Mouse (Mus musculus) liver, embryonic 14.5 days (tissue): ENCODE results near the gene Icam1. TPM values are rescaled to one million over a fixed set of nuclear protein-coding genes. Genes with fewer than 3 reads are reported as not detected.

Source experiments
- ATAC-seq: fragments of 200-750 bp; cut with Nextera tagmentation; 2 replicates; pipeline ENCODE4 v1.8.0; 2017; ENCODE audit warnings: moderate number of reproducible peaks, mild to moderate bottlenecking, moderate library complexity; ENCODE audit not compliant: insufficient read depth
- DNase-seq, 3 experiments: peaks; one replicate each; pipeline ENCODE4 v3.0.0-alpha.2; 2012 to 2013; ENCODE audit warnings: low read depth in 3 of 3, low spot score in 3 of 3
- H3K27ac ChIP-seq: fragments of 300-500 bp; sonication (generic); 2 replicates; pipeline ENCODE4 v1.5.1; 2014; ENCODE audit warnings: moderate library complexity, mild to moderate bottlenecking, control low read depth, inconsistent platforms
- H3K27me3 ChIP-seq: fragments of 300-500 bp; sonication (generic); 2 replicates; pipeline ENCODE4 v1.6.1; 2014; ENCODE audit warnings: mild to moderate bottlenecking, low read length, moderate library complexity; ENCODE audit not compliant: control insufficient read depth, insufficient read depth
- H3K36me3 ChIP-seq: fragments of 300-500 bp; sonication (generic); replicated peaks from 2 replicates; pipeline ENCODE4 v1.6.1; 2014; ENCODE audit warnings: low read depth; ENCODE audit not compliant: control insufficient read depth, insufficient read depth
- H3K4me1 ChIP-seq, 2 experiments: fragments of 200-500 bp in 1 of 2; fragments of 300-500 bp in 1 of 2; sonication (generic) in 1 of 2; replicated peaks; 2 replicates each; pipeline ENCODE4 v1.6.1; 2012 to 2014; ENCODE audit warnings: antibody characterized with exemption in 1 of 2, inconsistent platforms in 1 of 2, low read length in 1 of 2; ENCODE audit not compliant: control insufficient read depth in 2 of 2, insufficient read depth in 2 of 2
- H3K4me2 ChIP-seq: fragments of 300-500 bp; sonication (generic); 2 replicates; pipeline ENCODE4 v1.6.1; 2014; ENCODE audit warnings: low read depth, mild to moderate bottlenecking, control low read depth, moderate library complexity
- H3K4me3 ChIP-seq, 2 experiments: fragments of 200-500 bp in 1 of 2; fragments of 300-500 bp in 1 of 2; sonication (generic) in 1 of 2; 2 replicates each; pipeline ENCODE4 v1.5.1; 2012 to 2014; ENCODE audit warnings: low read depth in 2 of 2, low read length in 2 of 2, mild to moderate bottlenecking in 2 of 2, control low read depth in 1 of 2, inconsistent platforms in 1 of 2, moderate library complexity in 1 of 2; ENCODE audit not compliant: insufficient read depth in 1 of 2
- H3K9ac ChIP-seq: fragments of 300-500 bp; sonication (generic); replicated peaks from 2 replicates; pipeline ENCODE4 v1.6.1; 2014; ENCODE audit warnings: mild to moderate bottlenecking, control low read depth, moderate library complexity
- H3K9me3 ChIP-seq: fragments of 300-500 bp; sonication (generic); 2 replicates; pipeline ENCODE4 v1.6.1; 2016; ENCODE audit warnings: low read length, mixed read lengths; ENCODE audit not compliant: control insufficient read depth
- CTCF ChIP-seq: IDR thresholded peaks from 2 replicates; pipeline ENCODE4 v1.5.1; 2016; ENCODE audit warnings: antibody characterized with exemption, low read depth, control low read depth
- EP300 ChIP-seq: IDR thresholded peaks from 2 replicates; pipeline ENCODE4 v1.6.1; 2016; ENCODE audit warnings: antibody characterized with exemption, low read depth
- WGBS: fragments of 180-500 bp; shearing (Covaris S2); extraction: QIAGEN DNeasy Blood & Tissue Kit; methylation state at CpG from one replicate; pipeline ENCODE4 v1.1.7; 2014; ENCODE audit not compliant: insufficient replicate concordance; 5-methylcytosine and 5-hydroxymethylcytosine counted together
- polyA plus RNA-seq, 2 experiments: library from polyadenylated mRNA; depleted of rRNA in 1 of 2; stranded (reverse) in 1 of 2; unstranded in 1 of 2; fragments of >200 nt; fragmentation: Nextera tagmentation in 1 of 2; extraction: Ambion mirVana in 1 of 2; gene quantifications; 2 replicates each; pipeline versions ENCODE4 v1.2.1 to v1.2.3; 2012 to 2014

Gene Icam1
- polyA plus RNA-seq, 2 experiments, result 6.9 to 7.9 TPM

DNA sequence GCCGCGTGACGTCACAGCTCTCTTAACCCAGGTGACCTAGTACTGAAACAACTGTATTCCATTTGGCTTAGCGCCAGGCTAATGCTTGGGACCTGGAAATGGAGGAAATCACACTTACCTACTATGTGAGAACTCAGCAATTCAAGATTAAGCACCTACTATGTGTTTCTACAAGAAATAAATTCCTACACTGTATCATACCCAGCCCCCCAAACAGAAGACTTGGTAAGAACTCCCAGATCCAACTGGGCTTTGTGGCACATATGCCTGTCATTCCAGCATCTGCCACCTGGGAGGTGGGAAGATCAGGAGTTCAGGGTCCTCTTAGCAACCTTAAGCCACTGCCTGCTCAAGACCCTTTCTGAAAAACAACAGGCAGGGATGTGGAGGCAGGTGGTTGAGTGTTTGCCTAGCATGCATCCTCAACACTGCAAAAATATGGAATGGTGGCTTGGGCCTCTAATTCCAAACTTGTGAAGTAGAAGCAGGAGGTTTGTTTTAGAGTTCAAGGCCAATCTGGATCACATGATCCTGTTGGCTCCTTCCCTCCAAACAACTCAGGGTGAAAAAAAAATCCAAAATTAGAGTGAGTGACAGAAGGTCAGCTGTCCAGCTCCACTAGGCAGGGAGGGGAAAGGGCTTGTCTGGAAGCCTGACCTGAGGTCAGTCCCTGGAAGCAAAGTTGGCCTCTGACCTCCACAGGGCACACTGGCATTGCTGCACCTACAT is 38.7 kb upstream of the Icam1 start:
- Histone ChIP-seq H3K4me3 (peak overlapping the region; percentile 73 to 77), H3K27ac (no peak overlapping the region), H3K9me3 (no peaks in the 10 kb centered on the region), H3K4me2 (peak overlapping the region; percentile 90), H3K27me3 (no peaks in the 10 kb centered on the region), H3K4me1 (peaks cover 3 to 28% of the 10 kb centered on the region in 2 experiments), H3K9ac (peak overlapping the region; percentile 63; the same call in 1 of the 2 replicates), H3K36me3 (no peaks in the 10 kb centered on the region)
- TF ChIP-seq EP300 (no peak), CTCF (0 out of 2 replicates have a peak, but pooled peaks have one; percentile 14)
- ATAC-seq, result no peak
- WGBS, result 2% methylated on average over 4 of the region's 4 CpGs
- no peak for DNase-seq

DNA sequence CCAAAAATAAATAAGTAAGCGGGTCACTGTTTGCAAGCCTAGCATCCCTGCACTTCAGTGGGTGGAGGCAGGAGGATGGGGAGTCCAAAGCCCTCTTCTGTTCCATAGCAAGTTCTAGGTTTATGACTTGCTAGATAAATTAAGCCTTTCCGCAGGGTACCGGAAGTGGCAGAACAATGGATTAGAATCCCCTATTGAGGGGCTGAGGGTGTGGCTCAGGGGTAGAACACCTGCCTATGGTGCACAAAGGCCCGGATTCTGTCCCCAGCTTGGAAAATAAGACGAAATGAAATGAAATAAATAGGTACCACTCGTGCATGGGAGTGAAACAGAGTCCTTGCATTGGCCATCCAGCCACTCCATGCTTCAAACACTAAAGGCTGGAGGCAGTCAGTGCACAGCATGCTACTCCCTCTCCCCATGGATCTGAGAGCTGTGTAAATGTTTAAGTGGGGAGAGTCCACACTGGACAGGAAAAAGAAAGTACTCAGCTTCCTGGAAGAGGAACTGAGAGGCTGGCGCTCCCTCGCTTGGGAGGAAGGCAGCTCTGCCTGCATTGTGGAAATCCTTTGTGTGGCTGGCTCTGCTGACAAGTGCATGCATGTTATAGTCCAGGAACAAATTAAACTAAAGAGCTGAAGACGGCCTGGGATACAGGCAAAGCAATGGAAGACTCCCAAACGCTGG is 37.2 kb upstream of the Icam1 start:
- WGBS, result 54% methylated on average over 10 of the region's 10 CpGs
- Histone ChIP-seq H3K27me3 (no peaks in the 10 kb centered on the region), H3K9me3 (no peaks in the 10 kb centered on the region), H3K36me3 (no peaks in the 10 kb centered on the region), H3K4me3 (no peak overlapping the region), H3K4me2 (no peak overlapping the region), H3K27ac (no peak overlapping the region), H3K9ac (no peak overlapping the region), H3K4me1 (peaks cover 3 to 29% of the 10 kb centered on the region in 2 experiments)
- no peak for DNase-seq
- no peak for TF ChIP-seq CTCF
- TF ChIP-seq EP300, result no peak
- ATAC-seq, result no peak

DNA sequence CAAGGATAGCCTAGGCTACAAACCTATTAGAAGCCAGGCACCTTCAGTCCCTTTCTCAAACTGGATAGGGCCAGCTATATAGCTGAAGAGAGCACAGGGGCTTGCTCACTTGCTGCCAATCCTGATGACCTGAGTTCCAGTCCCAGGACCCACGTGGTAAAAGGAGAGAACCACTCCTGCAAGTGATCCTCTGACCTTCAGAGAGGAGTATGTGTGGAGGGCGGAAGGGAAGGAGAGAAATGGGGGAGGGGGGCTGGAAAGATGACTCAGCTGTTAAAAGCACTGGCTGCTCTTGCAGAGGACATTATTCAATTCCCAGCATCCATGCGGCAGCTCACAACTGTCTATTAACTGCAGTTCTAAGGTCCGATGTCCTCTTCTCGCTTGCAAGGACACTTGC is 36.6 kb upstream of the Icam1 start:
- ATAC-seq, result no peak
- Histone ChIP-seq H3K9ac (no peak overlapping the region), H3K4me1 (peaks cover 3 to 26% of the 10 kb centered on the region in 2 experiments), H3K27ac (no peak overlapping the region), H3K9me3 (no peaks in the 10 kb centered on the region), H3K27me3 (no peaks in the 10 kb centered on the region), H3K4me2 (no peak overlapping the region), H3K4me3 (no peak overlapping the region), H3K36me3 (no peaks in the 10 kb centered on the region)
- no peak for TF ChIP-seq EP300
- TF ChIP-seq CTCF, result no peak
- DNase-seq, result no peak
- 57% methylated on average over 5 of the region's 5 CpGs for WGBS

DNA sequence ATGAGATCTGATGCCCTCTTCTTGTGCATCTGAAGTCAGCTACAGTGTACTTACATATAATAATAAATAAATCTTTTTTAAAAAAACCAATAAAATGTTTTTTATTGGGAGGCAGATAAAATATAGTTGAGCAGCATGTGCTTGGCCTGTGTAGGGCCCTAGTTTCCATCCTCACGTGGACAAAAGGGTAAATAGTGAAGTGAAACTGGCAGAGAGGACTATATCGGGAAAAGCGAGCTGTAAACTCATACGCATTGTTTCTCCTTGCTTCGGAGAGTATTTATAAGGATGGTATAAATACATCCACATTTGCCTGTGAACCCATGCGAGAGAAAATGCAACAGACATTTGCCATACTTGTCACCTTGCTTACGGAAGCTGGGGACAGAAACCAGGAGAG is 36.0 kb upstream of the Icam1 start:
- Histone ChIP-seq H3K9me3 (no peaks in the 10 kb centered on the region), H3K4me2 (no peak overlapping the region), H3K4me1 (peaks cover 3 to 24% of the 10 kb centered on the region in 2 experiments), H3K4me3 (no peak overlapping the region), H3K36me3 (no peaks in the 10 kb centered on the region), H3K27me3 (no peaks in the 10 kb centered on the region), H3K27ac (no peak overlapping the region), H3K9ac (no peak overlapping the region)
- ATAC-seq (no peak), DNase-seq (no peak)
- WGBS, result 67% methylated on average over 7 of the region's 7 CpGs
- TF ChIP-seq CTCF (no peak), EP300 (no peak)

DNA sequence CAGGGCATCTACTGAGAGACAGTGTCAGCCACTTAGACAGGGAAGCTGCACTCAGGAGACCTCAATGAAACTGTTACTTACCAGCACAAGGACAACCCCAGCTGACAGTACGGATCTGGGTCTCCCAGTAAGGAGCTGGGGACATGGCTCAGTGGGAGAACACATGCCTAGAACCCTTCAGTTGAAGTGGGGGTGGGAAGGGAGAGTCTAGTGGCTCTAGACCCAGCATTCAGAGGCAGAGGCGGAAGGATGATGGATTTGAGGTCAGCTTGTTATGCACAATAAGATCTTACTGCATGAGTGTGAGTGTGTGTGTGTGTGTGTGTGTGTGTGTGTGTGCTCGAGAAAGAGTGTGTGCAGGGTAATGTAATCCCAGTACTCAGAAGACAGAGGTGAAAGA is 33.6 kb upstream of the Icam1 start:
- peaks cover 0 to 16% of the 10 kb centered on the region in 2 experiments; a peak in 3 of 4 replicates for H3K4me1 ChIP-seq
- no peak overlapping the region for H3K27ac ChIP-seq
- TF ChIP-seq CTCF (no peak), EP300 (no peak)
- no peak for DNase-seq
- 55% methylated on average over 3 of the region's 3 CpGs for WGBS
- no peaks in the 10 kb centered on the region for H3K36me3 ChIP-seq
- H3K9me3 ChIP-seq, result no peaks in the 10 kb centered on the region
- H3K4me2 ChIP-seq, result no peak overlapping the region
- ATAC-seq, result no peak
- H3K4me3 ChIP-seq, result no peak overlapping the region
- H3K27me3 ChIP-seq, result no peaks in the 10 kb centered on the region
- H3K9ac ChIP-seq, result no peak overlapping the region
